Mouse (Mus musculus) ES-E14 (cell line): ENCODE data around the gene Pde4d. TPM values are rescaled to one million over a fixed set of nuclear protein-coding genes. Genes with fewer than 3 reads are reported as not detected.
A peak's percentile ranks its signal among the peaks of the same experiment; 100 is the strongest.

ENCODE experiments used
- DNase-seq: peaks from one replicate; pipeline ENCODE4 v3.0.0-alpha.2; 2013; ENCODE audit warnings: low read depth, low spot score
- H3K27ac ChIP-seq: 2 replicates; pipeline ENCODE4 v1.5.1; 2012; ENCODE audit warnings: low read depth, mild to moderate bottlenecking, low read length, moderate library complexity, mixed read lengths; ENCODE audit not compliant: poor library complexity, insufficient read depth, severe bottlenecking
- H3K36me3 ChIP-seq: 2 replicates; pipeline ENCODE4 v1.6.1; 2012; ENCODE audit warnings: mild to moderate bottlenecking, low read length, moderate library complexity, mixed read lengths; ENCODE audit not compliant: control insufficient read depth, poor library complexity, insufficient read depth, severe bottlenecking
- H3K4me1 ChIP-seq, 2 experiments: fragments of 150-350 bp in 1 of 2; sonication (generic) in 1 of 2; 2 replicates each; pipeline ENCODE4 v1.6.1; 2012; ENCODE audit warnings: low read length in 2 of 2, mild to moderate bottlenecking in 1 of 2, mixed read lengths in 1 of 2; ENCODE audit not compliant: control insufficient read depth in 2 of 2, insufficient read depth in 2 of 2, poor library complexity in 1 of 2
- H3K4me3 ChIP-seq, 2 experiments: fragments of 150-350 bp in 1 of 2; sonication (generic) in 1 of 2; 2 replicates each; pipeline ENCODE4 v1.5.1; 2012; ENCODE audit warnings: low read length in 2 of 2, low read depth in 1 of 2, mild to moderate bottlenecking in 1 of 2, mixed read lengths in 1 of 2; ENCODE audit not compliant: insufficient read depth in 1 of 2, poor library complexity in 1 of 2, severe bottlenecking in 1 of 2
- H3K9ac ChIP-seq: 2 replicates; pipeline ENCODE4 v1.6.1; 2012; ENCODE audit warnings: low read depth, mild to moderate bottlenecking, low read length, mixed read lengths; ENCODE audit not compliant: poor library complexity, insufficient read depth, severe bottlenecking
- H3K9me3 ChIP-seq: fragments of 150-350 bp; sonication (generic); 2 replicates; pipeline ENCODE4 v1.6.1; 2012; ENCODE audit warnings: low read depth, mild to moderate bottlenecking, low read length; ENCODE audit not compliant: control insufficient read depth, insufficient read depth
- CHD2 ChIP-seq: IDR thresholded peaks from 2 replicates; pipeline ENCODE4 v1.6.1; 2014; ENCODE audit warnings: mild to moderate bottlenecking, low read depth, low read length, inconsistent platforms
- HCFC1 ChIP-seq: IDR thresholded peaks from 2 replicates; pipeline ENCODE4 v1.6.1; 2012; ENCODE audit warnings: low read length, inconsistent platforms, borderline replicate concordance; ENCODE audit not compliant: insufficient read depth
- MAFK ChIP-seq: IDR thresholded peaks from 2 replicates; pipeline ENCODE4 v1.6.1; 2014; ENCODE audit warnings: mild to moderate bottlenecking, low read depth, low read length, inconsistent platforms; ENCODE audit not compliant: insufficient read depth
- ZC3H11A ChIP-seq: IDR thresholded peaks from 2 replicates; pipeline ENCODE4 v1.6.1; 2012; ENCODE audit warnings: low read depth, mild to moderate bottlenecking, inconsistent platforms, low read length, borderline replicate concordance
- ZNF384 ChIP-seq: IDR thresholded peaks from 2 replicates; pipeline ENCODE4 v1.6.1; 2012; ENCODE audit warnings: low read depth, low read length, inconsistent platforms
- in situ Hi-C, 2 experiments: fragments of 600-800 bp; cut with MboI; formaldehyde crosslinking; loops; one replicate each; pipeline ENCODE4 v1.15.1; 2025; ENCODE audit warnings: low sequenced_read_pairs in 2 of 2, inconsistent platforms in 1 of 2; ENCODE audit not compliant: unreplicated experiment in 2 of 2
- total RNA-seq: library from RNA; depleted of rRNA; stranded (reverse); fragments of 300-350 nt; gene quantifications from 2 replicates; pipeline ENCODE4 v1.2.3, GENCODE M21; 2012

The Pde4d gene
- total RNA-seq, 1 experiment, result 10.4 TPM

DNA sequence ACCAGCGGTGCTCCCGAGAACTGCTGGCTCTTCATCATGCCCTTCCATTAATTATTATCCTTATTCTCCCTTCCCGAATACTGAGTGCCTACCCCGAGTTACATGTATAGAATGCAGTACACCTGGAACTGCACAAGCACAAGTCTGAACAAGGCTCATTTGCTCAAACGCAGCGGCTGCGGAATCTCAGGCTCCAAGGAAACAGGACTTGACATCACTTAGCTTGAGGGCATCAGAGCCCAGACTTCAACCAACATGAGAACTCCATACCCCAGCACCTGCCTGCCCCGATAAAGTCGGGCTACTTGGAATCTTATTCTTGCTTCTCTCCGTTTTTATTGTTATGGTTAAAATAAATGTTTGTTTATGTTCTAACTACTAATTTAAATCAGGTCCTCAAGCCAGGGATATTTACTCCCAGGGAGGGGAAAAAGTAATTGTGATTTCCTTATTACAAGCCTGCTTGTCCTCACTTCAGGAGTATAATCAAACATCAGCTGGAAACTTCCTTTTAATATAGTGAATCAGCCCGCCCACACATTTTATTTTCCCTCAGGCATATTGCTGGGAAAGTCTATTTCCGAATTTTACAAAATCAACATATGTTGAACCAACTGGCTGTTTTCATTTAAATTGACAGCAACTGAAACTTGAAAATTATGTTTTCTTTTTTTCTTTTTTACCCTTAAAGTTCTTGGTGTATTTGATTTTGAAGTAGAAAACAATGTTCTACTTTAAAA is 849.9 kb downstream of the Pde4d start:
- Histone ChIP-seq H3K27ac (0 out of 2 replicates have a peak overlapping the region, but pooled peaks have one; percentile 19), H3K9ac (no peak overlapping the region), H3K4me3 (no peak overlapping the region), H3K9me3 (no peaks in the 10 kb centered on the region), H3K4me1 (no peaks in the 10 kb centered on the region), H3K36me3 (no peaks in the 10 kb centered on the region)
- in situ Hi-C loops, result no loop called here
- no peak for DNase-seq
- TF ChIP-seq HCFC1 (no peak), ZNF384 (no peak), ZC3H11A (no peak), MAFK (no peak), CHD2 (no peak)

DNA sequence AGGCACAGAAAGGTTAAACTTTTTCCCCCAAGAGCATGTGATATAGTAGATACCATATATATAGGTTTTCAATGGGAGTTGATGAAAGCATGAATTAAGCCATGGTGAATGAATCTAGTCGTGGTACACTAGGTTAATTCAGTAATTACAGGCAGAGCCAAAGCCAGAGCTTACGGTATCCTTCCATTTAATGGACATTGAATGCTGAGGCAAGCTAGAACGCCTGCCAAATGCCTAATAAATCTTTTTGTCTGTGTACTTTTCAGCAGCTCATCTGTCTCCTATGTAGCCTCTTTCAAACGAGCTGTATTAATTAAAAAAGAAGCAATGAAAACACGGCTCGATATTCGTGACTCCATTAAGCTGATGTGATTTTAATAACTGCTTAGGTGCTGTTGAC is 862.8 kb downstream of the Pde4d start:
- H3K4me3 ChIP-seq, result no peak overlapping the region
- in situ Hi-C loops, result no loop called here
- no peak overlapping the region for H3K27ac ChIP-seq
- H3K4me1 ChIP-seq, result no peaks in the 10 kb centered on the region
- no peak for DNase-seq
- no peak overlapping the region for H3K9ac ChIP-seq
- no peaks in the 10 kb centered on the region for H3K36me3 ChIP-seq
- TF ChIP-seq ZC3H11A (no peak), MAFK (no peak), ZNF384 (no peak), HCFC1 (no peak), CHD2 (no peak)
- H3K9me3 ChIP-seq, result no peaks in the 10 kb centered on the region

DNA sequence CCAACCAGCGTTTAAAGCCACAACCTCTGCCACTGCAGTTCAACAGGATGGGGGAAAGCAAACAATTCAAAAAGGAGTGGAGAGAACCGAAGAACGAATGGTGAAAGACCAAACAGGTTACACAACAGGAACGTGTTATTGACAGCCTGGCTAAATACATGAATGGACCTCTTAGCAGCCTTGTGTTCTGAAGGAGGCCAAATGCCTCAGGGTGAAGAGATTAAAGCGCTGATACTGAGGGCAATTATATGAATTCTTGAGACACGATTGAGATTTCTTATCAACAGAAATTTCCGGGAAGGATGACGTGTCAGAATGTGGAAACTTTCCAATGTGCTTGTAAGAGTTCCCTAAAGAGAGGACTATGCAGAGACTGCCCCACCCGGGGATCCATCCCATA is 865.9 kb downstream of the Pde4d start:
- Histone ChIP-seq H3K9me3 (no peaks in the 10 kb centered on the region), H3K4me3 (no peak overlapping the region), H3K27ac (no peak overlapping the region), H3K9ac (no peak overlapping the region), H3K36me3 (no peaks in the 10 kb centered on the region), H3K4me1 (no peaks in the 10 kb centered on the region)
- DNase-seq, result no peak
- in situ Hi-C loops, result no loop called here
- TF ChIP-seq MAFK (no peak), ZNF384 (no peak), CHD2 (no peak), HCFC1 (no peak), ZC3H11A (no peak)

DNA sequence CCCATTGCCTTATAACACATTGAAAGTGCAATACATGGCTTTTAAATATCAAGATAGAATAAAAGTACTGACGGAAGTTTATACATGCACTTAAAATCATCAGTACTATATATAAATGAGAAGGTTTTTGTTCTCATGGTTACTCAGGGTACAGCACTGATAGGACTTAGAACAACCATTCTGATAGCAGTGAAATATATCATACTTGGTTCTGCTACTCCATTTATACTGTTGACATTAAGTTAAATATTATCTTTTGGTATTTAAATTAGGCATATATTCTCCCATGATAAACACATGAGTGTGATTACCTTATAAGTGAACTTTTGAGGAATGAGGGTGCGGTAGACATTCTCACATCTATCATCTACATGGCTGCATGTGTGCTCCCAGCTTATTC is 867.9 kb downstream of the Pde4d start:
- no peak overlapping the region for H3K9ac ChIP-seq
- H3K4me1 ChIP-seq, result no peaks in the 10 kb centered on the region
- no peak for TF ChIP-seq HCFC1
- TF ChIP-seq ZNF384, result no peak
- TF ChIP-seq MAFK, result no peak
- TF ChIP-seq ZC3H11A, result no peak
- no peak for TF ChIP-seq CHD2
- no peaks in the 10 kb centered on the region for H3K36me3 ChIP-seq
- DNase-seq, result no peak
- H3K9me3 ChIP-seq, result no peaks in the 10 kb centered on the region
- in situ Hi-C loops, result no loop called here
- H3K4me3 ChIP-seq, result no peak overlapping the region
- no peak overlapping the region for H3K27ac ChIP-seq
